Mouse (Mus musculus) layer of hippocampus, adult 8-10 months (tissue): ENCODE measurements around the gene P4hb. TPM values are rescaled to one million over a fixed set of nuclear protein-coding genes. Genes with fewer than 3 reads are reported as not detected.
"Not testable (repeated sequence)": the region's sequence is repeated elsewhere in the genome, so short reads cannot be mapped to it uniquely, and the experiment has no call there.

Experiments
- DNase-seq, 2 experiments: peaks; one replicate each; pipeline ENCODE4 v3.0.0; 2022; ENCODE audit warnings: low spot score in 2 of 2
- total RNA-seq, 4 experiments: library from RNA; stranded (reverse); gene quantifications; 2 replicates each; pipeline ENCODE4 v1.2.4; 2022

P4hb gene
- total RNA-seq, 4 experiments from 2014 or later: 119 to 147 (median 134) TPM

- DNase-seq: peak; percentile 85 to 87
Measured at GRCm38 (mm10) chr11:120598283-120598989, 25.4 kb upstream of the P4hb start, which contains the start of the genes Alyref and Anapc11. Alyref (minus strand) TSS chr11:120598365. Anapc11 (plus strand) TSS chr11:120598421.

GRCm38 (mm10) chr11:120597240-120598235, 24.5 kb upstream of the P4hb start:
- DNase-seq: no peak

- DNase-seq: no peak
Measured at GRCm38 (mm10) chr11:120588531-120588930, 15.5 kb upstream of the P4hb start.

- no peak for DNase-seq
Measured at GRCm38 (mm10) chr11:120583937-120584336, 10.9 kb upstream of the P4hb start.

- not testable (repeated sequence) for DNase-seq
Measured at GRCm38 (mm10) chr11:120582982-120583293, 9.9 kb upstream of the P4hb start.

GRCm38 (mm10) chr11:120582268-120582981, 9.4 kb upstream of the P4hb start:
- DNase-seq: no peak

GRCm38 (mm10) chr11:120581490-120582267, 8.6 kb upstream of the P4hb start, which contains the start of gene Arhgdia:
Arhgdia (minus strand) TSS chr11:120581624.
- peak; percentile 82 to 88 for DNase-seq

GRCm38 (mm10) chr11:120580871-120581331, 7.8 kb upstream of the P4hb start:
- peak in 1 of 2 experiments; percentile 19 for DNase-seq

- DNase-seq: peak in 1 of 2 experiments; percentile 35
Measured at GRCm38 (mm10) chr11:120580190-120580589, 7.1 kb upstream of the P4hb start.

- peak; percentile 58 to 74 for DNase-seq
Measured at GRCm38 (mm10) chr11:120579316-120580107, 6.5 kb upstream of the P4hb start.

- no peak for DNase-seq
Measured at GRCm38 (mm10) chr11:120578694-120579243, 5.7 kb upstream of the P4hb start.

GRCm38 (mm10) chr11:120578024-120578693, 5.1 kb upstream of the P4hb start:
- no peak for DNase-seq

- no peak for DNase-seq
Measured at GRCm38 (mm10) chr11:120577211-120578023, 4.4 kb upstream of the P4hb start.

GRCm38 (mm10) chr11:120576365-120576981, 3.4 kb upstream of the P4hb start:
- DNase-seq: no peak

GRCm38 (mm10) chr11:120575940-120576339, 2.9 kb upstream of the P4hb start:
- DNase-seq: no peak

- no peak for DNase-seq
Measured at GRCm38 (mm10) chr11:120575046-120575445, 2.0 kb upstream of the P4hb start.

- no peak for DNase-seq
Measured at GRCm38 (mm10) chr11:120574278-120574600, 1.2 kb upstream of the P4hb start.
